Mouse (Mus musculus) bone marrow, adult 2 months (tissue): ENCODE data around the gene Pom121l2.

Experiments used
- CTCF ChIP-seq: fragments of 200-500 bp; IDR thresholded peaks from 2 replicates; pipeline ENCODE4 v1.5.1; 2011; ENCODE audit warnings: low read length, control low read depth; ENCODE audit not compliant: control insufficient read depth, insufficient read depth
- POLR2A ChIP-seq: fragments of 200-500 bp; IDR thresholded peaks from 2 replicates; pipeline ENCODE4 v1.6.1; 2011; ENCODE audit warnings: low read depth, mild to moderate bottlenecking, control low read depth, low read length, borderline replicate concordance; ENCODE audit not compliant: control insufficient read depth

GRCm38 (mm10) chr13:21974221-21974725 is 6.7 kb upstream of the Pom121l2 start:
- peak; percentile 87 for TF ChIP-seq CTCF
- TF ChIP-seq POLR2A, result no peak
